Mouse (Mus musculus): ENCODE data around the gene Apbb2.

Apbb2 gene

GRCm38 (mm10) chr5:66384114-66384513, 234.5 kb downstream of the Apbb2 start:
- no peak for DNase-seq (ENCODE audit: extremely low spot score)

GRCm38 (mm10) chr5:66382111-66382510, 236.5 kb downstream of the Apbb2 start:
- DNase-seq (ENCODE audit: extremely low spot score), result no peak

GRCm38 (mm10) chr5:66378968-66379367, 239.6 kb downstream of the Apbb2 start:
- DNase-seq (ENCODE audit: extremely low spot score), result no peak

DNA sequence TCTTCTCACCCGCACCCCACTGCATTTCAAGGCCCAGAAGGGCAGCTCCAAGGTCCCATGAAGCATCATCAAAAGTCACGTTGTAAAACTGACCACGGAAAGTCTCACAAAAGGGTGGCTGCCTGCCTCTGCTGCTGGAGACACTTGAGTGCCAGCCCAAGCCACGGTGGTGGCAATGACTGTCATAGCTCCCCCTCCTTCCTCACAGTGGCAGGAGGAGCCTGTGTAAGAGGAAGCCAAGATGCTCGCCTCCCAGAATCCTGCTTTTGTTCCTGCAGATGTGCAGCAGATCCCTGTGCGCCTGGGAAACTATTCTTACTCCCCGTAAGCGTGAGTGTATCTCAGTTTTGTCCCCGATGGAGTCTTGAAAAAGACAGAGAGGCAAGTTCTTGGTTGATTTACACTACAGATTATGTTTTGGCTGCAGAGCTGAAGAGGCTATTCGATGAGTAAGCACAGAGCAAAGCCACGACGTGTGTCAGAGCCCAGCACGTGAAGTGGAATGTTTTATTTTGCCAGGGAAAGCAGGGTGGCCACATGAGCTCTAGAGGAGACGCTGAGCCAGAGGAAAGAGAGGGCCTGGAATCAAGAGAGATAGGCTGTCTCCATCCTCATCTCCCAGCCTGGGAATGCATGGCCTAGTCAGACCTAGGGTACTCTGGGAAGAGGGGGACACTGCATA, 241.9 kb downstream of the Apbb2 start:
- no peak for DNase-seq (ENCODE audit: extremely low spot score)

- DNase-seq (ENCODE audit: extremely low spot score), result no peak
These were observed 244.2 kb downstream of the Apbb2 start for GRCm38 (mm10) chr5:66374413-66374812.

- no peak for DNase-seq (ENCODE audit: extremely low spot score)
These were observed 244.9 kb downstream of the Apbb2 start for GRCm38 (mm10) chr5:66373515-66374164.

- DNase-seq (ENCODE audit: extremely low spot score), result no peak
These were observed 247.5 kb downstream of the Apbb2 start for GRCm38 (mm10) chr5:66371131-66371530.

DNA sequence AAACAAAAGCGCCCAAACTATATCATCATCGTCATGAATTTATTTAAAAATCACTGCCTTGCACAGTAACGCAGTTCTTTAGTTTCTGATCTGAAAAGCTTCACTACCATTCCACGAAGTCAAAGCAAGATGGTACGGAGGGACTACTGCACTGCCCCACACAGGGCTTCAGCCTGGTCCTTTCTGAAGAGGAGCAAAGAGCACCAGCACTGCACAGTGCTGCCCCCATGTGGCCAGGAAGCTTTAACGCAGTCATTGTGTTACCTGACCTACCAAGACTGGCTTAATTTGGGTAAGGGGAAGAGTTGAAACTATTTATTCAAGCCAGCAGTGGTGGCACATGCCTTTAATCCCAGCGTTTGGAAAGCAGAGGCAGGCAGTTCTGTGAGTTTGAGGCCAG, 249.6 kb downstream of the Apbb2 start:
- DNase-seq (ENCODE audit: extremely low spot score), result peak; percentile 29

DNA sequence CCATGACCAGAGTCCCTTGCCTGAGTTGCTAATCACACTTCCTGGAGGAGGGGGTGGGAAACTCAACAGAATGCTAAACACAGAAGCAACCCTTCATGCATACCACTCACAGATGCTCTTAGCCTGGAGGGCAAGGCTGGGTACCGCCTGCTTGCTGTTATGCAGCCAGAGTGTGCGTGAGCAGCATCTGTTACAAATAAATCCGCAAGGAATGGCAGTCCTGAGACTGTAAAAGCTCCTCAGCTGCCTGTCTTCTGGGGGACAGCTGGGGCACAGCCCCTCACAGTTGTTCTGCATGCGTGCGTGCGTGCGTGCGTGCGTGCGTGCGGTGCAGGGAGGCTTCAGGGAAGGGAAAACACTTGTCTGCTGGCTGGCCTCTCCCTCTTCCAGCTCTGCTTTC, 250.9 kb downstream of the Apbb2 start:
- no peak for DNase-seq (ENCODE audit: extremely low spot score)

- DNase-seq (ENCODE audit: extremely low spot score), result no peak
These were observed 255.0 kb downstream of the Apbb2 start for GRCm38 (mm10) chr5:66363274-66364261.

DNA sequence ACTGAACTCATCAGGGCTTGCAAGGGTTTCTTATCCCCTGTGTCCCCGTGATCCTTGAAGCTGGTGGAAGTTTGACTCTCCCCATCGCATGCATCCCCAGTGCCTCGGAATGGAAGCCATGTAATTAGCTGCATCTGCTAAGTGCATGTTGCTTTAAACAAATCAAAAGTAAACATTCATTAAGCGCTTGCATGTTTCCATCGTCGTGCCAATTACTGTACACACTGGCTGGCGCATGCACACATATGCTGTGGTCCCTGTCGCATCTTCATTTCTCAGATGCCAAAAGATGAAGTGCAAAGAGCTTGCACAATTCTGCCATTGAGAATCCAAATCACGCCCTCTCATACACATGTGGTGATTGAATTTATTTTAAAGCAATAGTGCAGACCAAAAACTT, 257.8 kb downstream of the Apbb2 start:
- no peak for DNase-seq (ENCODE audit: extremely low spot score)

GRCm38 (mm10) chr5:66359742-66360423, 258.7 kb downstream of the Apbb2 start:
- DNase-seq (ENCODE audit: extremely low spot score), result no peak

- DNase-seq (ENCODE audit: extremely low spot score), result no peak
These were observed 263.4 kb downstream of the Apbb2 start for GRCm38 (mm10) chr5:66355147-66355546.

- no peak for DNase-seq (ENCODE audit: extremely low spot score)
These were observed 264.7 kb downstream of the Apbb2 start for GRCm38 (mm10) chr5:66353876-66354275.

DNA sequence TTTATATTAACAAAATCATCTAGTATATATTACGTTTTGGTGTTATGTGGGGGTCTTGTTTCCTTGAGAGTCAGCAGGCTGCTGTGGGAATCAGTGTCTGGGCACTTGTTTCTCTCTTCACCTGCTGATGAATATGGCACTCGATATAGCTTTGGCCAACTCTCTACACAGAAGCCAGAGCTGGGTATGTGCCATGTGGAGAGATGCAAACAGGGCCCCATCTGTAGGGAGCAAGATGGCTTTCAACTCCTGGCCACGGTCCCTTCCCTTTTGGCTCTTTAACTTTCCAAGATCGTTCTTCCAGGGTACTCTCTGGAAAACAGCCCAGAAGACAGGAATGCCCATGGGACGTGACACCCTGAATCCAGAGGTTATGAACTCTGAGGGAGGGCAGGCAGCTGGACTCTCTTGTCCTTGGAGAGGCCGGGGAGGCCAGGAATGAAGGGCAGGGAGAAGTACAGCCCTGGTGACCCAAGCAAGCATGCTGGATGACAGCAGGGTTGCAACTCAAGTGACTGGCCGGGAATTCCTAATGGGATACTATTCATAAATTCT, 266.7 kb downstream of the Apbb2 start:
- DNase-seq (ENCODE audit: extremely low spot score), result no peak

GRCm38 (mm10) chr5:66351064-66351463, 267.5 kb downstream of the Apbb2 start:
- DNase-seq (ENCODE audit: extremely low spot score), result no peak

DNA sequence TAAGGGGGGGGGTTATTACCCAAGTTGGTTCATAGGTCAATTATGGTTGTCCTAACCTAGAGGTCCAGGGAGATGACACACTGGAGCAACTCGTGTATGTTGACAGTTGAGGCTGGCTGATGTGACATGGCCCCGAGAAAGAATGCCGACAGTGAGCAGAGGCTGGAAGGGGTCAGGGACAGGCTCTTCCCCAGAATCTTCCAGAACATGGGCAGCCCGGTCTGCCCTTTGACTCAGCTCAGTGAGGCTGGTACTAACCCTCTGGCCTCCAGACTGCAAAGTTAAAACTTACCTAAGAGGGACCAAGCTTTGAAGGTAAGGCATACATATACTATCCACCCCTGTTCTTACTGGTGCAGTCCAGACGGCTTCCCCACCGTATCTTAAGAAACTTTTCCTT, 268.0 kb downstream of the Apbb2 start:
- no peak for DNase-seq (ENCODE audit: extremely low spot score)

GRCm38 (mm10) chr5:66348421-66348820, 270.2 kb downstream of the Apbb2 start:
- no peak for DNase-seq (ENCODE audit: extremely low spot score)

DNA sequence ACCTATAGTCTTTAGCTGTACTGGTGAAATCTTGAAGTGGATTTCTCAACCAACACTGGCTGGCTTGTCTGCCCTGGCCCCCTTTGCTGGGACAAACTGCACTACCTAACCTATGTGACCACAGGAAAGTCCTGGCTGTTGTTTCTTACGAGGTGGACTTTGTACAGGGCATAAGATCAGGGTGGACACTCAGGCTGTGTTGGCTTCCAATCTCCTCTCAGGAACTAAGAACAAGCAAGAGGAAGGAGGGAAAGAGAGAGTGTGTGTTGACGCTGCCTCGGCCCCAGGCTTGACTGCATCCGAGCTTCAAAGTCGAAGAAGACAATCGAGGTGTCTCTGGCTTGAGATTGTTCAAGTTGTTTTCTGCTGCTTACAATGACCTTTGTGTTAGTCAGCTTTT, 271.8 kb downstream of the Apbb2 start:
- no peak for DNase-seq (ENCODE audit: extremely low spot score)

GRCm38 (mm10) chr5:66345140-66345539, 273.4 kb downstream of the Apbb2 start:
- DNase-seq (ENCODE audit: extremely low spot score), result peak; percentile 8

GRCm38 (mm10) chr5:66344182-66344581, 274.4 kb downstream of the Apbb2 start:
- DNase-seq (ENCODE audit: extremely low spot score), result no peak

DNA sequence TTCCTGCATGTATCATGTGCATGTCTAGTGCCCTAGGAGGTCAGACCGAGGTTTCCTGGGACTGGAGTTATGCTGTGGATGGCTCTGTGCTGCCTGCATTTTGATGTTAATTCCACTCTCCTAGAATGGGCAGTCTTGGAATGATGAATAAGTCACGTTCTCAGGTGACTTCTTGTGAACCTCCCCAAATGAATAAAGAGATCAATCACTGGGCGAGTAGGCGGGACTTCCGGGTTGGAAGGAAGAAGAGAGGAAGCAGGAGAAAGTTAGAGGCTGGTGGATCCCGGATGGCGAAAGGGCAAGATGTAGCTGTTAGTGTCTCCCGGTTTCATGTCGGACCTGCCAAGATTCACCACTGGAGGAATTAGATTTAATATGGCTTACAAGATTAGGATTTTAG, 276.3 kb downstream of the Apbb2 start:
- no peak for DNase-seq (ENCODE audit: extremely low spot score)

Measured in embryo, embryonic 9.5 days (tissue).